Mouse (Mus musculus) MEL (cell line): Measurements from ENCODE around the gene Socs5. TPM values are rescaled to one million over a fixed set of nuclear protein-coding genes. Genes with fewer than 3 reads are reported as not detected.
A peak's percentile ranks its signal among the peaks of the same experiment; 100 is the strongest.

ENCODE experiments used
- DNase-seq: peaks from one replicate; pipeline ENCODE4 v3.0.0; 2011; ENCODE audit warnings: low read depth, low spot score
- H3K27ac ChIP-seq: 2 replicates; pipeline ENCODE4 v1.5.1; 2012; ENCODE audit warnings: low read depth, mild to moderate bottlenecking, control low read depth, low read length, moderate library complexity; ENCODE audit not compliant: control insufficient read depth
- H3K27me3 ChIP-seq, 2 experiments: fragments of 150-350 bp in 1 of 2; sonication (generic) in 1 of 2; 2 replicates each; pipeline ENCODE4 v1.6.1; 2012; ENCODE audit warnings: low read length in 2 of 2, mild to moderate bottlenecking in 2 of 2, improper control_type of control experiment in 1 of 2, moderate library complexity in 1 of 2; ENCODE audit not compliant: insufficient read depth in 2 of 2, control insufficient read depth in 1 of 2
- H3K36me3 ChIP-seq, 2 experiments: 2 replicates each; pipeline ENCODE4 v1.6.1; 2012 to 2014; ENCODE audit warnings: low read length in 2 of 2, improper control_type of control experiment in 1 of 2, inconsistent platforms in 1 of 2, mild to moderate bottlenecking in 1 of 2; ENCODE audit not compliant: insufficient read depth in 2 of 2, control insufficient read depth in 1 of 2
- H3K4me1 ChIP-seq, 2 experiments: fragments of 150-350 bp in 1 of 2; sonication (generic) in 1 of 2; 2 replicates each; pipeline ENCODE4 v1.6.1; 2012; ENCODE audit warnings: low read length in 2 of 2, improper control_type of control experiment in 1 of 2, mild to moderate bottlenecking in 1 of 2; ENCODE audit not compliant: insufficient read depth in 2 of 2, control insufficient read depth in 1 of 2
- H3K4me3 ChIP-seq, 2 experiments: fragments of 150-350 bp in 1 of 2; sonication (generic) in 1 of 2; 2 replicates each; pipeline ENCODE4 v1.5.1; 2012; ENCODE audit warnings: low read depth in 2 of 2, low read length in 2 of 2, mild to moderate bottlenecking in 2 of 2, moderate library complexity in 2 of 2, control low read depth in 1 of 2, improper control_type of control experiment in 1 of 2; ENCODE audit not compliant: control insufficient read depth in 1 of 2, insufficient read depth in 1 of 2
- H3K79me2 ChIP-seq: 2 replicates; pipeline ENCODE4 v1.6.1; 2012; ENCODE audit warnings: mild to moderate bottlenecking, low read length, moderate library complexity; ENCODE audit not compliant: control insufficient read depth, poor library complexity, insufficient read depth
- H3K9ac ChIP-seq: 2 replicates; pipeline ENCODE4 v1.6.1; 2012; ENCODE audit warnings: low read depth, mild to moderate bottlenecking, control low read depth, low read length, moderate library complexity; ENCODE audit not compliant: control insufficient read depth, poor library complexity, severe bottlenecking
- H3K9me3 ChIP-seq: fragments of 150-350 bp; sonication (generic); replicated peaks from 2 replicates; pipeline ENCODE4 v1.6.1; 2012; ENCODE audit warnings: mild to moderate bottlenecking, low read length, improper control_type of control experiment, moderate library complexity; ENCODE audit not compliant: insufficient read depth
- BHLHE40 ChIP-seq: IDR thresholded peaks from 2 replicates; pipeline ENCODE4 v1.6.1; 2012; ENCODE audit warnings: low read depth, mild to moderate bottlenecking, inconsistent platforms, low read length, improper control_type of control experiment, borderline replicate concordance
- CHD1 ChIP-seq: IDR thresholded peaks from 2 replicates; pipeline ENCODE4 v1.6.1; 2012; ENCODE audit warnings: low read depth, mild to moderate bottlenecking, inconsistent platforms, low read length, improper control_type of control experiment
- CHD2 ChIP-seq: IDR thresholded peaks from 2 replicates; pipeline ENCODE4 v1.6.1; 2011; ENCODE audit warnings: low read length, improper control_type of control experiment
- E2F4 ChIP-seq: IDR thresholded peaks from 2 replicates; pipeline ENCODE4 v1.6.1; 2011; ENCODE audit warnings: low read depth, low read length, improper control_type of control experiment, borderline replicate concordance
- ELF1 ChIP-seq: IDR thresholded peaks from 2 replicates; pipeline ENCODE4 v1.6.1; 2014; ENCODE audit warnings: low read depth, mild to moderate bottlenecking, inconsistent platforms, low read length, improper control_type of control experiment, moderate library complexity
- EP300 ChIP-seq, 2 experiments: IDR thresholded peaks; 2 replicates each; pipeline ENCODE4 v1.6.1; 2011; ENCODE audit warnings: improper control_type of control experiment in 2 of 2, low read length in 2 of 2, low read depth in 1 of 2, mild to moderate bottlenecking in 1 of 2
- GATA1 ChIP-seq: IDR thresholded peaks from 2 replicates; pipeline ENCODE4 v1.6.1; 2011; ENCODE audit warnings: low read depth, low read length, improper control_type of control experiment
- HCFC1 ChIP-seq: IDR thresholded peaks from 2 replicates; pipeline ENCODE4 v1.6.1; 2012; ENCODE audit warnings: low read depth, mild to moderate bottlenecking, inconsistent platforms, low read length, improper control_type of control experiment, moderate library complexity
- KAT2A ChIP-seq: conservative IDR thresholded peaks from 2 replicates; pipeline ENCODE4 v1.6.1; 2012; ENCODE audit warnings: low read depth, low read length, improper control_type of control experiment, inconsistent platforms
- MAX ChIP-seq: IDR thresholded peaks from 2 replicates; pipeline ENCODE4 v1.6.1; 2011; ENCODE audit warnings: low read length, improper control_type of control experiment
- MAZ ChIP-seq: IDR thresholded peaks from 2 replicates; pipeline ENCODE4 v1.6.1; 2012; ENCODE audit warnings: low read depth, mild to moderate bottlenecking, inconsistent platforms, low read length, improper control_type of control experiment
- MXI1 ChIP-seq: IDR thresholded peaks from 2 replicates; pipeline ENCODE4 v1.6.1; 2011; ENCODE audit warnings: mild to moderate bottlenecking, low read depth, low read length, improper control_type of control experiment
- MYB ChIP-seq: IDR thresholded peaks from 2 replicates; pipeline ENCODE4 v1.6.1; 2011; ENCODE audit warnings: mild to moderate bottlenecking, low read depth, low read length, improper control_type of control experiment
- MYC ChIP-seq: IDR thresholded peaks from 2 replicates; pipeline ENCODE4 v1.6.1; 2011; ENCODE audit warnings: low read depth, mild to moderate bottlenecking, low read length, improper control_type of control experiment, moderate library complexity
- NELFE ChIP-seq: IDR thresholded peaks from 2 replicates; pipeline ENCODE4 v1.6.1; 2011; ENCODE audit warnings: low read depth, low read length, improper control_type of control experiment
- NRF1 ChIP-seq: IDR thresholded peaks from 2 replicates; pipeline ENCODE4 v1.6.1; 2014; ENCODE audit warnings: low read depth, mild to moderate bottlenecking, inconsistent platforms, low read length, improper control_type of control experiment, moderate library complexity; ENCODE audit not compliant: poor library complexity, insufficient read depth, severe bottlenecking
- POLR2AphosphoS5 ChIP-seq: IDR thresholded peaks from 2 replicates; pipeline ENCODE4 v1.6.1; 2012; ENCODE audit warnings: low read depth, borderline replicate concordance, mild to moderate bottlenecking, inconsistent platforms, low read length, moderate library complexity, mixed read lengths
- RAD21 ChIP-seq: IDR thresholded peaks from 2 replicates; pipeline ENCODE4 v1.6.1; 2011; ENCODE audit warnings: mild to moderate bottlenecking, low read depth, low read length, improper control_type of control experiment
- SIN3A ChIP-seq: IDR thresholded peaks from 2 replicates; pipeline ENCODE4 v1.6.1; 2012; ENCODE audit warnings: low read length, improper control_type of control experiment, inconsistent platforms
- SMC3 ChIP-seq: IDR thresholded peaks from 2 replicates; pipeline ENCODE4 v1.6.1; 2011; ENCODE audit warnings: low read depth, low read length, improper control_type of control experiment
- TAL1 ChIP-seq: IDR thresholded peaks from 2 replicates; pipeline ENCODE4 v1.6.1; 2012; ENCODE audit warnings: mild to moderate bottlenecking, inconsistent platforms, low read length, moderate library complexity, mixed read lengths
- ZC3H11A ChIP-seq: IDR thresholded peaks from 2 replicates; pipeline ENCODE4 v1.6.1; 2012; ENCODE audit warnings: low read depth, mild to moderate bottlenecking, inconsistent platforms, low read length, improper control_type of control experiment
- ZMIZ1 ChIP-seq: IDR thresholded peaks from 2 replicates; pipeline ENCODE4 v1.6.1; 2012; ENCODE audit warnings: low read depth, mild to moderate bottlenecking, inconsistent platforms, low read length, improper control_type of control experiment, moderate library complexity
- polyA plus RNA-seq, 2 experiments: library from polyadenylated mRNA; stranded (reverse) in 1 of 2; unstranded in 1 of 2; fragments of >175 nt in 1 of 2; fragments of >200 nt in 1 of 2; gene quantifications; 2 replicates each; pipeline versions ENCODE4 v1.2.1 to v1.2.4; 2012; ENCODE audit warnings: low replicate concordance in 2 of 2, low read depth in 1 of 2; ENCODE audit not compliant: insufficient read length in 2 of 2, insufficient read depth in 1 of 2, missing spikeins in 1 of 2
- total RNA-seq: library from RNA; depleted of rRNA; stranded (reverse); fragments of 300-350 nt; gene quantifications from 2 replicates; pipeline ENCODE4 v1.2.3, GENCODE M21; 2012

The Socs5 gene
- total and polyA plus RNA-seq, 3 experiments, result 6.4 to 9.7 TPM; not detected in 1

GRCm38 (mm10) chr17:87158597-87158996, 51.1 kb downstream of the Socs5 start (continued):
- no peak for TF ChIP-seq NRF1
- TF ChIP-seq SIN3A, result peak; percentile 33; the same call in 1 of the 2 replicates
- no peak for TF ChIP-seq ZMIZ1
- TF ChIP-seq ELF1, result no peak
- TF ChIP-seq RAD21, result no peak
- TF ChIP-seq HCFC1, result no peak
- TF ChIP-seq SMC3, result no peak
- no peak for TF ChIP-seq CHD1
- peak; percentile 91 for TF ChIP-seq GATA1
- no peak for TF ChIP-seq MAZ
- TF ChIP-seq CHD2, result no peak
- TF ChIP-seq ZC3H11A, result no peak
- TF ChIP-seq BHLHE40, result peak; percentile 50; the same call in 1 of the 2 replicates
- peak; percentile 74 to 84 for TF ChIP-seq EP300 (IDR thresholded peaks at IDR 0.05; ENCODE audit: low read depth in 1 of 2, low read length in 2 of 2)
- no peak for TF ChIP-seq E2F4
- TF ChIP-seq MAX, result no peak
- TF ChIP-seq TAL1, result peak; percentile 66
- TF ChIP-seq MYB, result no peak
- no peak for TF ChIP-seq KAT2A
- 0 out of 2 replicates have a peak, but pooled peaks have one; percentile 35 for TF ChIP-seq MYC
- TF ChIP-seq NELFE, result no peak
- no peak for TF ChIP-seq POLR2AphosphoS5
- TF ChIP-seq MXI1, result peak; percentile 35; the same call in 1 of the 2 replicates

- no peaks in the 10 kb centered on the region for H3K9me3 ChIP-seq
- peaks cover 0 to 25% of the 10 kb centered on the region in 2 experiments; a peak in 3 of 4 replicates for H3K4me1 ChIP-seq
- H3K9ac ChIP-seq, result no peak overlapping the region
- no peak overlapping the region for H3K27ac ChIP-seq
- peaks cover 0 to 16% of the 10 kb centered on the region in 2 experiments; a peak in 2 of 4 replicates for H3K36me3 ChIP-seq
- peaks cover 0 to 3% of the 10 kb centered on the region in 2 experiments for H3K27me3 ChIP-seq
- DNase-seq, result no peak
- H3K79me2 ChIP-seq, result no peaks in the 10 kb centered on the region; the same call in 1 of the 2 replicates
- TF ChIP-seq SIN3A, result no peak
- TF ChIP-seq GATA1, result no peak
- no peak for TF ChIP-seq ZC3H11A
- TF ChIP-seq ZMIZ1, result no peak
- TF ChIP-seq, all 39 proteins: peak for 0
- no peak overlapping the region for H3K4me3 ChIP-seq
These were observed 52.8 kb downstream of the Socs5 start for GRCm38 (mm10) chr17:87160270-87160669.
